Mouse (Mus musculus): ENCODE results near the gene Acer3.
A peak's percentile ranks its signal among the peaks of the same experiment; 100 is the strongest.
"Not testable (repeated sequence)": the region's sequence is repeated elsewhere in the genome, so short reads cannot be mapped to it uniquely, and the experiment has no call there.

Acer3 gene

DNA sequence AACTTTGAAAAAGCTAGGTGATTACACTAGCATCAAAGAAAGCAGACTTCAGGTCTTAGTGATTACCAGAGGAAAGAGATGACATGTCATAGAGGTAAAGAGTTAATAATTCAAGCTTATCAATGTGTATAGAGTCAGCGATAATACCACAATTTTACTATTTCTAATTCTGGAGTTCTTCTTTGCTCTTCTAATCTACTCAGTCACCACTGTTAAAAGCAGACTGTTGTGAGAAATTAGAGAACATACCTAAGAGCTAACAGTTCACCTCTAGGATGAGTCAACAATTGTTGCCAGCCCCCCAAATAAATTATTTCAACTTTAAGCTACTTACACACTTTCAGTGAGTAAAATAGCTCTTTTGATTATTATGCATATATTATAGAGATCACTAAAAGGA is 28.1 kb downstream of the Acer3 start:
- DNase-seq (ENCODE audit: low read depth, low spot score), result no peak

DNA sequence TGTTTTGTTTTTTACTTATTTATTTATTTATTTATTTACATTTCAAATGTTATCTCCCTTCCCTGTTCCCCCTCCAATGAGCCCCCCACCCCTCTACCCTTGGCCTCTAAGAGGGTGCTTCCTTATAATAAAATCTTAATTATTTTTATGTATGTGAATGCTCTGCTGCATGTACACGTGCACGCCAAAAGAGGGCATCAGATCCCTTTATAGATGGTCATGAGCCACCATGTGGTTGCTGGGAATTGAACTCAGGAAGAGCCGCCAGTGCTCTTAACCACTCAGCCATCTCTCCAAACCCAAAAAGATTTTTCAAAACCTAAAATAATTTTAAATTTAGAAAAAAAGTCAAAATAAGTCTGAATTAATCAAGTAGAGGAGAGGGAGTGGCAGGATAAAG is 31.4 kb downstream of the Acer3 start:
- DNase-seq (ENCODE audit: low read depth, low spot score), result no peak

GRCm38 (mm10) chr7:98276263-98276662 is 44.7 kb downstream of the Acer3 start:
- peak; percentile 6 for DNase-seq (ENCODE audit: low read depth, low spot score)

DNA sequence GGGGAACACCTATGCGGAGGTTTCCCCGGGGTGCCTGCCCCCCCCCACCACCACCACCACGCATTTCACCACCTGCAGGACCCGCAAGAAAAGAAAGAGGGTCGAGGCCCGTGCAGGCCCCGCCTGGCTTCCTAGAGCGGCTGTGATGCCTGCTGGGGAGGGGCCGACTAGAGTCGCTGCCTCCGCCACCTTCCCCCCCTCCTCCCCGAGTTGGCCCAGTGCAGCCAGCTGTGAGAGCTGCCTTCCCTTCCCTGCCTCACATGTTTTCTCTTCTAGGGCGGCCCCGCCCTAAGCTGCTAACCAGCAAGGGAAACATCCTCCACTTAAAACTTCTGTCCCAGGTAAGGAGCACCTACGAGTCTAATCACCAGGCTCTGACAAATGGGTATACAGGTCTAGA is 52.8 kb downstream of the Acer3 start:
- not testable (repeated sequence) for DNase-seq (ENCODE audit: low read depth, low spot score)

- DNase-seq (ENCODE audit: low read depth, low spot score), result no peak
Measured at GRCm38 (mm10) chr7:98252520-98252919, 68.5 kb downstream of the Acer3 start.

- no peak for DNase-seq (ENCODE audit: low read depth, low spot score)
Measured at GRCm38 (mm10) chr7:98236686-98237359, 84.2 kb downstream of the Acer3 start.

- no peak for DNase-seq (ENCODE audit: low read depth, low spot score)
Measured at GRCm38 (mm10) chr7:98223796-98224195, 97.2 kb downstream of the Acer3 start.

DNA sequence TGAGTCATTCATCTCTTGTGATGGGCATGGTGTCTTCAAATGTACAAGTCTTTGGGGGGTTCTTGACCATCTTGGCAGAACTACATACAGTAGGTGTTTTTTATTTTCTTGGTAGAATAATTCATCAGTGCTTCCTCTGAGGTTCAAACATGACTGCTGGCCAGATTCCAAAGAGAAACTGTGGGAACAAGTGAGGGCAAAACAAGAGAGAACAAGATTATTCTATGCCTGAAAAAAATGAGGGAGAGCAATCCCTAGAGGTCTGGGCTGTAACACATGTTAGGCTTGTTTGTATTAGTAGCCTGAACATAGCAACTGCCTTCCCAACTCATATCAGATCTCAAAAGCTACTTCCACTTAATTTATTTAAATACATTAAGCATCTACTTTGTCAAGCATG is 104.3 kb downstream of the Acer3 start:
- no peak for DNase-seq (ENCODE audit: low read depth, low spot score)

DNA sequence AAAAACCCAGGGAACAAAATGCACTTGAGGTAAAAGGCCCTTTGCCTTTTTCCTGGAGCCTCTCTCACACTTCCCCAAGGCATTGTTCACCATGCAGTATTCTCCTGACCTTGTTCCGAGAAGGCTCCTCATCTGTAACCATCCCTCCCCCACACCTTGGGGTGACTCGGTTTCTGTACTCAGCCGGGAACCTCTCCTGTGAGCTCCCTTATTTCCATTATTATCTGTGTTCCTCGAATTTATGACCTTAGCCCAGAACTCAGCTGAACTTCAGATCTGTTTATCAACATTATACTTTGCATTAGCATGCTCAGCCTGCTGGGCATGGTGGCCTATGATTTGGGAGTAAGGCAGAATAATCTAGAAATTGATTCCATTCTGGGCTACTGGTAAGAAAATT is 118.1 kb downstream of the Acer3 start:
- DNase-seq (ENCODE audit: low read depth, low spot score), result no peak

GRCm38 (mm10) chr7:98201493-98202028 is 119.4 kb downstream of the Acer3 start:
- no peak for DNase-seq (ENCODE audit: low read depth, low spot score)

- DNase-seq (ENCODE audit: low read depth, low spot score), result no peak
Measured at GRCm38 (mm10) chr7:98200396-98200795, 120.6 kb downstream of the Acer3 start.

- DNase-seq (ENCODE audit: low read depth, low spot score), result no peak
Measured at GRCm38 (mm10) chr7:98199381-98199780, 121.6 kb downstream of the Acer3 start, which contains the start of gene B3gnt6. Gene B3gnt6, minus strand, starts transcription at chr7:98199481.

DNA sequence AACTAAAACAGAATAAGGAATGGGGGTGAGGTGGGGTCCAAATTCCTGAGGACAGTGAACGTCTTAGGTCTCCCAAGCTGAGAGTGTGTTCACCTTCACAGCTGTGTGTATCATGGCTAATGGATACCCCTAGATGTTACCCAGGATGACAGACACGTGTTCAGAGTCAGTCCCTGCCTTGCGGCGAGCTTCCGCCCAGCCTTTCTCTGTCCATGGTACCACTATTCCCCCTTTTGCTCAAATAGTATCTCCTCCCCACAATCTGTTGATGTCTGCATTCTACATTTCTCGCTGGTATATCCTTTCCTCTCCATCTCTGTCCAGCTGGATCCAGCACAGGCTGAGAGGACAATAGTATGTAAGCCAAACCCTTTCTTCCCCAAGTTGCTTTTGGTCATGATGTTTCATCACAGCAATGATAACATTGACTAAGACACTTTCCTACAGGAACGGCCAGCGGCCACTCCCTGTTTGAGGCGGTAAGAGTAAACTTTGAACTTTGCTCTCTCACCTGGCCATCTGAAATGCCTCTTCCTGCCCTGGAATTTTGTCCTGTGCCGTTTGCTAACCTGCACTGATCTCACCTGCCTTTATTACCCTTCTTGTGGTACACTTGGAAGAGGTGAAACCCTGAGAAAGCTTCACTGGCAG is 125.7 kb downstream of the Acer3 start:
- no peak for DNase-seq (ENCODE audit: low read depth, low spot score)

GRCm38 (mm10) chr7:98194026-98194792 is 126.8 kb downstream of the Acer3 start:
- DNase-seq (ENCODE audit: low read depth, low spot score), result no peak

DNA sequence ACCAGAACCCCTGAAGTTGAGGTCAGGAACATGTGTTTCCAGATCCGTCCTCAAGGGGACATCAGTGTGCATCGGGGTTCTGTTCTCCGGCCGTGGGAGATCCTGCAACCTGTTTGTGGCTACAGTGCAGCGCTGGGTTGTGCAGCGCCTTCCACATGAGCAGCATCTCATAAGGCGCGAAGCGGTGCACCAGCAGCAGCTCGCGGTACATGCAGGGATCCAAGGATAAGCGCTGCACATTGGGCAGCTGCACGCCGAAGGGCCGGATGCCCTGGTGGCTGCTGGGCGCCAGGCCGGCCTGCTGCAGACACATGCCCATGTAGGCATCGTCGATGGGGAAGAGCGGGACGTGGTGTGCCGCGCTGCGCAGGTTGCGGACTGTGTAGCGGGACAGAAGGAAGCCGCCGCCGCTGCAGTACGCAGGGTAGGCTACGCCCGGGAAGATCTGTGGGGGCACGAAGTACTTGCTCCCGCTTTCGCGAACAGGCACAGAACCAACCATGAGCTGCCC is 127.4 kb downstream of the Acer3 start:
- DNase-seq (ENCODE audit: low read depth, low spot score), result no peak

DNA sequence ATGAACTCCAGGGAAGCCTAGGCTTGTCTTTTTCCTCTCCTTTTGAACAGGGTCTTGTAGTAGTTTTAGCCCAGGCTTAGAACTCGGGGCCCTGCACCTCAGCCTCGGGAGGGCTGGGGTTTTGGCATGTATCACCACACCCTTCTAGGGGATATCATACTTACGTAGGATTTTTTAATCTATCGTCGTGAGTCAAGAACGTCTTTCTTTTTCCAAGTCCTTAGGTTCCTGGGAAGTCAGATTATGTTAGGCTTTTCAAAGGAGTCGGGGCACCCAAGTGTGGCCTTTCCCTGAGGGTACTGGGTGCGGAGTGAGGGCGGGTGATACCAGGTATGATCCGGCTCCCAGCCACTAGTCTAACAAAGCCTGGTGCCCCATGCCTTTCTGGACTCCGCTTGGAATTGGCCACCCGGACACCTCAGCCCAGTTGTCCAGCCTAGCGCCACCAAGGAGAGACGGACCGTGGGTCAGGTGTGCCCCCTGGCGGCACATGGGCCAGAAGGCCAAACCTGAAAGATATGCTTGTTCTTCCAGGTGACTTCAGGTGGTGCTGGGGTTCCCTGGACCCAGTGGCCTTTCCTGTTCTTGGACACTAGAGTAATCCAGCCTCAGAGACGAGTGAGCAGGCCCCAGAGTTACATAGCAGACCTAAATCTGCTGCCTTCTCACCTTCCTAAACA is 129.3 kb downstream of the Acer3 start:
- no peak for DNase-seq (ENCODE audit: low read depth, low spot score)

GRCm38 (mm10) chr7:98190578-98190977 is 130.4 kb downstream of the Acer3 start:
- no peak for DNase-seq (ENCODE audit: low read depth, low spot score)

- DNase-seq (ENCODE audit: low read depth, low spot score), result no peak
Measured at GRCm38 (mm10) chr7:98189745-98190144, 131.3 kb downstream of the Acer3 start.

- no peak for DNase-seq (ENCODE audit: low read depth, low spot score)
Measured at GRCm38 (mm10) chr7:98188680-98189079, 132.3 kb downstream of the Acer3 start.

GRCm38 (mm10) chr7:98188238-98188637 is 132.8 kb downstream of the Acer3 start:
- DNase-seq (ENCODE audit: low read depth, low spot score), result no peak

GRCm38 (mm10) chr7:98187332-98187731 is 133.7 kb downstream of the Acer3 start:
- DNase-seq (ENCODE audit: low read depth, low spot score), result not testable (repeated sequence)

DNA sequence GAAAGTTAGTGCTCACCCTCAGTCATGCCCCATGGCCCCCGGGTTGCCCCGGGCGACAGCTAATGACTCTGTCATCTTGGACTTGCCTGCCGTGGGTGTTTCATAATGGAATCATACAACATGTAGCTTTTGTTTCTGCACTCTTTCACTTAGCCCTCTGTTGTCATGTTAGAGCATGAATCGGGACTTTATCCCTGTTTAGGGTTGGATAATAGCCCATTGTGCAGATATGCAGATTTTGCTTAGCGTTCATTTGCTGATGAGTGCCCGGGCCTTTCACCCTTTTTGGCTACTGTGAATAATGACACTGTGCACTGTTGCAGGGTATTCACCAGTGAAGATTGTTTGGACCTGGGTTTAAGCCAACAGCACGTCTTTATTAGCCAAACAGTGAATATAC is 134.4 kb downstream of the Acer3 start:
- DNase-seq (ENCODE audit: low read depth, low spot score), result no peak
